Mouse (Mus musculus) spleen, adult 12 weeks (tissue): ENCODE data around the gene Pax5.

Source experiments
- DNase-seq: peaks from one replicate; pipeline ENCODE4 v3.0.0; 2022; ENCODE audit warnings: low spot score

Pax5 gene

DNA sequence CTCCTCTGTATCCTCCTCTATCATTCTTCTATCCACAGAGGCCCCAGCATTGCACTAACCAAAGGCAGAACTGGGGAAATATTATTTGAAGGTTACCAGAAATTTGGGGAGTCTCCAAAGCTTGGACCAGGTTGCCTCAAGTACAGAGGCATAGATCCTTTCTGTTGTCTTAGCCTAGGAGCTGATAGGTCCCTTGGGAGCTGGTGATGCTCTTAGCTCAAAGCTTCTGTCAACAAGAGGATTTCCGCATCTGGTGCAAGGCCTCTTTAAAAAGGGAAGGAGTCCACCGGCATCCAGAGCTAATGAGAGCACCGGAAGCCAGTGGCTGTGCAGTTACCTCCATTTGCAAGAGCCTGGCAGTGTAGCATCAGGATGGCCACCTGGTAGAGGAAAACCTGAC lies 5.1 kb downstream of the Pax5 start:
- DNase-seq = no peak

DNA sequence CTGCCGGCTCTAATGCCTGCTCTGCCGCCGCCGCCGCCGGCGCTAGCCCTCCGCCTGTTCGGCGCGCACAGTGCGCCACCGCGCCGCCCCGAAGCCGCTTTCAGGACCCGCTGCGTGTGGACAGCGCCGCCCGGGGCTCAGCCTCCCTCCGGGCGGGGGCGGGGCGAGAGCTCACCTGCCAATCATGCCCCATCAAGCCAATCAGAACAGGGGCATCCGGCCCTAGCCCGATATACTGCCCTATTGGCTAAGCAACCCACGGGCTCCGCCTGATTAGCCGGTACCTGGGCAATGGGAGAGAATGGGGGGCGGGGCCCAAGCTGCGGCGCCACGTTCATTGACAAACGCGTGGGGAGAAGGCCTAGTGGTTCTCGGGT lies 5.9 kb downstream of the Pax5 start:
- peak; percentile 77 for DNase-seq

DNA sequence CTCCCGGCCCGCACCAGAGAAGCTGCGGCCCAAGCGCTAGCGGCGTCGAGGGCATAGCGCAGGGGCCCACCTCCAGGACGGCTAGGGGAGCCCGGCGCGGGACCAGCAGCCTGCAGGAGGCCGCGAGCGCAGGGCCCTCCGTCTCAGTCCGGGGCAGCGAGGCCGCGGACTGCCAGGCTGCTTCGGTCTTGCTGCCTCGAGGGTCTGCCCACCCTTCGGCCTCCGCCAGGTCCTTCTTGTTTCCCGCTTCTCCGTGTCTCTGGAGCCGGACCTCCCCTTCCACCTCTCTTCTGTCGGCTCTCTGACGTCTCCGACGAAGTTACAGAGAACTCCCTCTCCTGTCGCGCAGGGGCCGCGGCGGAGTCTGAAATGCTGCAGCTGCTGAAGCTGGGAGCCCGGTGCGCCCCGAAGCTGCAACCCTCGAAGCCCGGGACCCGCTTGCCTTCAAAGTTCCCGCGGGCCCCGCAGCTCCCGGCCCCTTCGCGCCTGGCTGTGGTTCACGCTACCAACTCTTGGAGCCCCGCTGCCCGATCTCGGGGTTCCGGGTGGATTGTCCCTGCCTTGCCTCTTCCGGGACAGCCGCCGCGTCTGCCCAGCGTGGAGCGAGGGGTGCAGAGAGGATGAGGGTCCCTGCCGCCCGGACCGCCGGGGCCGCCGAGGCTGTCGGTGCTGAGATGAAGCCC lies 6.5 kb downstream of the Pax5 start:
- DNase-seq = no peak

DNA sequence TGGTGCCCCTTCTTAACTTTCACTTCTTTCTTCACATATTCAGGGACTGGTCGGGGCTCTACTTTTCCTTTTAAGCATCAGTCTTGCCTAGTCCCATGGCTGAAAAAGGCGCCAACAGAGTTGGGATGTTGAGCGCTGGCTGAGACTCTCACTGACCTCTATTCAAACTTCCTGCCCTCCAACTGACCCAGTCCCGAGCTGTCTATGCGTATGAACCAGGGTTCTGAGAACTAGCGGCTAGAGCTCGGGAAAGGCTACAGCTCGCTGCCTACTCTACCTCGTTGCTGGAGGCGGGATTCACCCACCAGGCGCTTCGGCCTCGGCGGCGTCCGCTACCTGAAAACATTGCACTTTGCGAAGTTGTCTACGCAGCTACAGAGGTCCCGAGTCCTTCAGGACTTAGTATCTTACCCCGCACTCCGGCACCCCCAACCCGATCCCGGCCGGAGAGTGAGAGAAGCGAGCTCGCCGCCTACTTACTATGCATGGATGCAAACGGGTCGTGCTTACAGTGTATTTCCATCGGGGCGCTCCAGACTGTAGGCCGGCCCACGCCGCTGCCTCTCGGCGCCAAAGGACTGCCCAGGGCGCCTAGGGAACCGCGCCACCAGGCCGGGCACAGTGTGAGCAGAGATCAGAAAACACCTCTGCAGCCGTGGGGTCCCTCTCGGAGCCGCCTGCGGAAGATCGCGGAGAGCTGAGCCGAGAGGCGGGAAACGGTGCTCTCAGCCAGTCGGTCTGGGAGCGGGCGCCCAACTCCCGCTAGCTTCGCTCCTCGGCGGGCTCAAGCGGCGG lies 7.2 kb downstream of the Pax5 start:
- DNase-seq = no peak

DNA sequence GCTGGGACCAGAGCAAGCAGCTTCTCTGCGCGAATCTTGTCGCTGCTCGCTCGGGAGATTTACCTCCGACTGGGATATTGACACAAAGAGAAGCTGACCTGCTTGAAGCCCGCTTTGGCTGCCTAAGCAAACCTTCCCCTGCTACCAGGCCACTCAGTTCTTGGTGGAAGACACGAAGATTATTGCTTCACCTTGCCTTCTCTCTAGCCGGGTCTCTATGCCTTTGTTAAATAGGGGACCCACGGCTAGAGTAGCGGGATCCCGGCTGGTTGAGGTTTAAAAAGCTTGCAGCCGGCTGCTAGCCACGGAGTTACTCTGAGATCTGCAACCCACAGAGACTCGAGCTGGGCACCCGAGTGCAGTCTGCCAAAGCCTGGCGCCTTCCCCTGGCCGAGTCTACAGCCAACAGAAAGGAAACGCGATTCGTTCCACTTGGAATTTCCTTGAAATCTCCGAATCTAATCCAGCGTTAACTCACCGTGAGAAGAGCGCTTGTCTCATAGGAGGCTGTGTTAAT lies 8.2 kb downstream of the Pax5 start:
- no peak for DNase-seq

DNA sequence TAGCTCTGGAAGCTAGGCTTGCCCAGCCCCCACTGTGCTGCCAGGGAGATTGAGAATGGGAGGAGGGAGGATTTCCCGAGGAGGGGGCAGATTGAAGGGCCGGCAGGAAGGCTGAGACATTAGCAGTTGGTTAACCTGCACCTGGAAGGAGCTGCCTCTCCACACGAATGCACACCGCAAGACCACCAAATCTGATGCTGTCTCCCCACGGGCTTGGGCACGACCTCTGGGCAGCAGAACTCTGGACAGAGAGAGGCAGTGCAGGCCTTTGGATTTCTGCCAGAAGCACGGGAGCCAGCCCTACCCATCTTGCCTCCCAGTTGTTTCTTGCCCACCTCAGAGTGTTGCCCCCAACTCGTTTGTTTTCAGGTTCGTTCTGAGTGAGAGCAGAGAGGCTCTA lies 8.8 kb downstream of the Pax5 start:
- no peak for DNase-seq

DNA sequence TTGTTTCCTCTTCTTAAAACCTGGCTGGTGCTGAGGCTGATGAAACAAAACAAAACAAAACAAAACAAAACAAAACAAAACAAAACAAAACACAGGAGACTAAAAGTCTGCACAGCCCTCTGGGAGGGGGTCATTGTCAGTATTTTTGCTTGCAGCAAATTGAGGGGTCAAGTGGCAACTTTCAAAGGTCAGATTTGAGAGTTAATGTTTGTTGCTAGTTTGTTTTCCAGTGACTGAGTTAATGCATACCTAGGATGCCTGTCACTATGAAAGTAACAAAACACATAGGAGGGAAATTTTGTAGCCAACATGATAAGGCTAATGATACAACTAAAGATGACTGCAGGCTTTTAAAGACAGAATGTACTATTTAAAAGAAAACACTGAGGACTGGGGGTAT lies 13.6 kb downstream of the Pax5 start:
- no peak for DNase-seq

DNA sequence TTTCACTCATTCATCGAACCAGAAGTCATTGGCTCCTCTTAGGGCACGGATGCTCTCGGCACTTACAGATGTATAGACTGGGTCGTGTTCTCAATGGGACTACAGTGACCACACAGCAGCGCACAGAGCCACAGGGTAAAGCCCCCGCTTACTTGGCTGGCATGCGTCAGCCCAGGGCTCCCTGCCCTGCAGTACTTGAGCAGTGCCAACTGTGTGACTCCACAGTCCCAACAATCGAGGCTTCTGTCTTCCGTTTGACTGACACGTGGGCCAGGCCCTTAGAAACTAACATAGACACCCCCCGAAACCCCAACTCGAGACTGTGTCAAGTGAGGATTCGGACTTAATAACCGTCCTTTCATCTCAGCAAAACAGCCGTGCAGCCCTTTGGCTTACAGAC lies 15.9 kb downstream of the Pax5 start:
- DNase-seq = no peak

DNA sequence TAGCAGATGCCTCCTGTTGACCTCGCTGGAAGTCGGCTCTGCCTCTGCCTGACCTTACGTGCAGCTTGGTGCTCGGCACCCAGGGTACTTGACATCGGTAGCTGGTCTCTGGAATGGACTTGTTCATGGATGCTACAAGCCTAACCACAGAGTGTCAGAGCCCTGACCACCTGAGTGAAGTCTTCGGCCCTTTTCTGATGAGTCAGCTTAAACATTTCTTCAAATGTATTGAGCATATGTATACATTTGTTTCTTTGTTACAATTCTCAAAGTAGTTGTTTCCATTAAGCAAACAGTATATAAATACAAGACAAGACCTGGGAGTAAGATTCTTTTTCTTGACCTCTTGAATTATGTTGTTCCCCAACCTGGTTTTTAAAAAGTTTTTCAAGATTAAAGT lies 24.7 kb downstream of the Pax5 start:
- no peak for DNase-seq

DNA sequence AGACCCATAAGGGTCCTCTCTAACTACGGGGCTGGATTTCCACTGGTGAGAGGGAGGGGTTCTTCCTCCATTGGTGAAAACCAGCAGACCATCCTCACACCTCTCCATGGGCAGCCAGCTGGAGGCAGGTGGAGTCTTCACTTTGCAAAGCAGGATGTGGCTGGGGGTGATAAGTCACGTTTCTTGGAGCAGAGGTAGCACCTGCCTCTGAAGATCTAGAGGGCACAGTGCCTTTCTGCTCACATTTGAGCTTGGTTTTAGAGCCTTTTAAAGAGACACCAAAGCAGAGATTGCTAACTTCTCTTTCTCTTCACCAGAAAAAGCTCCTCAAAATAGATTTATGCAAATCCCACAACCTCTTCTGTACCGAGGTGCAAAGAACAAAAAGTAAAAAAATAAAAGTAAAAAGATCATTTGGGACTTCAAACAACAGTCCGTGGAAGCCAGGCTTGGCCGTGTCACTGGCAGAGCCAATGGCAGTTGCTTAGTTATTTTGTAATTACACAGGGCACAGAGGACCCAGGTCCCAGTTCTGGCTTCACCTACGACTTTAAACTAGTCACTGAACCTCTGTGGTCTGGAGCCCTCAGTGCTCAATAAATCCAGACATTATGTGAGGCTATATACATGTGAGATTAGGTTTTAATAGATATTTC lies 29.9 kb downstream of the Pax5 start:
- no peak for DNase-seq

DNA sequence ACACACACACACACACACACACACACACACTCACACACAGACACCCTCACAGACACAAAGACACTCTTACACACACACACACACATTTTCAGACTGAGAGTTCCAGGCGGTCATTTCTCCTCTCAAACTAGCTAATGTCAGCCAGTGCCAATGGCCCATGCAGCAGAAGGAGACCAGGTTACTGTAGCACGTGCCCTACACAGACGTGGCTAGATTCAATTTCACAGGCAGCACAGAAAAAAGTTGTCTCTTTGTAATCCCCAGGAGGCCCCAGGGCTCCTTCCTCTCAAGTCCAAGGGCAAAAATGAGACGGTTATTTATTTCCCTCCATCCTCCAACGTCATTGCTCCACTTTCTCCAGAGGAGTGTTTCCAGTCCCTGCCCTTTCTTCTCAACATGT lies 31.6 kb downstream of the Pax5 start:
- DNase-seq = no peak

DNA sequence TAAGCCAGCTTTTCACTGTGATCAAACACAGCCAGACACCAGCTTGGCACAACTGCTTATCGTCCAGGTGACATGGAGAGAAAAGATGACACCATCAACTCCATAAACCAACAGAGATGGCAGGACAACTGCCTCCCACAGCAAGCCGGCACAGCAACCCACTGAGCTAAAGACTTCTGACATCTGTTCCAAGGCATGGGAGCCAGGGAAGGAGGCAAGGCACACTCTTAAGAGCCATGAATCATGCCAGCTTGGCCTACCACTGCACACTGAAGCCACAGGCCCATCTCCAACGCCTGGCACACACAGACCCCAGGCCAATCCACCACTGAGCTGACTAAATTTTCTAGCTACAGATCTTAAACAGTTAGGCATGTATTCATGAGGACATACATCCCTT lies 32.3 kb downstream of the Pax5 start:
- DNase-seq = no peak

DNA sequence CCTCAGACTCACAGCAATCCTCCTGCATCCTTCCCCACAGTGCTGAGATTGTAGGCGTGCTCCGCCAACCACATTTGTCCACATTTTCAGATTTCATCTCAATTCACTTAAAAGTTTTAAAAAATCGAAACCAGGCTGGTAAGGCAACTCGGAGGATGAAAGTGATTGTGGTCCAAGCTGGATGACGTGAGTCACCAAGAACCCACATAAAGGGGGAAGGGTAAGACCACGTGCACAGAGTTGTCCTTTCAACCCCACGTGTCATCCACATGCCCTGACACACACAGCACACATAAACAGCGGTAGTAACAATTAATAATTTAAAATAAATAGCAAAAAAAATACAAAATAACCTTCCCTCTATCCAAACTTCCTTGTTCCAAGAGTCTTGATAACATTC lies 35.3 kb downstream of the Pax5 start:
- no peak for DNase-seq

DNA sequence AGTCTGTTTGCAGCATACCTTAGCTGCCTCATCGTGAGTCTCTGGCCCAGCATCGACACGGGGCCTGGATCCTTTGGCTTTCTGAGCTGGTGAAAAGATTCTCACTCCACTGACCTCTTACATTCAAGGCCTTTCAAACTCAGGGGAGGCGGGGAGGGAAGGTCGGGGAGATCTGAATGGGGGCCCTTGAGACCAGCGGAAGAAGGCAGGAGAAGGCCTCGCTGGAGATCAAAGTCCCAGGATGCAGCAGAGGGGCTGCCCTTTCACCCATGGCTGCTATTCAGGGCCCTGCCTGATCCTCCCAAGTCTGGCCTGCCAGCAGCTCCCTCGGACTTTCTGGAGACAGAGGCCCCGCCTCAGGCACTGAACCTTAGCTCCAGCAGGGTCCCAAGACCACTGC lies 36.6 kb downstream of the Pax5 start:
- no peak for DNase-seq

DNA sequence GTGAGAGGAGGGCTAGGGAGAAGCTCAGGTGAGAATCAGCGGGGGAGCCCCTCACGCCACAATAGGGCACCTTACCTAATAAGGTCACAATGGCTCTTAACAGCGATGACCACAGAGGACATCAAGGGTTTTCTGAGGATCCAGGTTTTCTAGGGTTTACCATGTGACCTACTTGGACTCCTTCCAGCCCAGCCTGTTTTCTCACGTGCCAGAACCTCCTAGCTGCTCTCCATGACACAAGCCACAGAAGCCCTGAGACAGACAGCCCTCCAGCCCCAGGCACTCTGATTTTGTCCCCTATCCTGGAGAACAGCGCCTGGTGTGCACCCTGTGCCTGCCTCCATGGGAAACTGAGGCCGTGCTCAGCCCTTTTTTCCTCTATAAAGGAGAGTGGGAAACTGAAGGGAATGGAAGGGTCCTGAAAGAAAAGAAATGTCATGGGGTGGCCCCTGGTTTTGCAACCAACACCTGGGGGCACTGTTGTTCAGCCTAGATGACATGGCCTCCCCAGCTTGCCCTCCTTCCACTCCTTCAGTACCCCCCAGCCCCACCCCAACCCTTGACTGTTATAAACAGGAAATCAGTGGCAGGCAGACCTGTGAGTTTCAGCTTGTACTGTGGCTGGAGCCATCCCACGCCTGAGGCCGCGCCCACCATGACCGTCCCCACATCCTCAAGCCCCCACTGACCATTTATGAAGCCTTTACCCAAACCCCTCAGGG lies 37.9 kb downstream of the Pax5 start:
- DNase-seq = peak; percentile 31

DNA sequence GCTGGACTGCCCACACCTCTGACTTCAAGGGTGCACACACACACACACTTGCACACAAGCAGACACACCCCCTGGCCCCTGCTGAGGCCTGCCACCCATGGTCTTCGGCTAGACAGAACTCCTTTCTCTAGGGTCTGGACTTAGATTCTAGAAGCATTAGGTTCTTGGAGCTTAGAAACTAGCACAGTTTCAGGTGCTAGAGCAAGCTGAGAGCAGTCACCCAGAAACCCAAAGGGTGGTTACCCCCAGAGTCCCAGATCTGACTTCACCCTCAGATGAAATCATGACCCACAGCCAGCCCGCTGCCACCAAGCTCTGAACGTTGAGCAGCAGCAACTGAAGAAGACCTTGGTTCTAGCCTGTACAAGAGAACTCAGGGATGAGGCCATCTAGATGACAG lies 38.8 kb downstream of the Pax5 start:
- no peak for DNase-seq

DNA sequence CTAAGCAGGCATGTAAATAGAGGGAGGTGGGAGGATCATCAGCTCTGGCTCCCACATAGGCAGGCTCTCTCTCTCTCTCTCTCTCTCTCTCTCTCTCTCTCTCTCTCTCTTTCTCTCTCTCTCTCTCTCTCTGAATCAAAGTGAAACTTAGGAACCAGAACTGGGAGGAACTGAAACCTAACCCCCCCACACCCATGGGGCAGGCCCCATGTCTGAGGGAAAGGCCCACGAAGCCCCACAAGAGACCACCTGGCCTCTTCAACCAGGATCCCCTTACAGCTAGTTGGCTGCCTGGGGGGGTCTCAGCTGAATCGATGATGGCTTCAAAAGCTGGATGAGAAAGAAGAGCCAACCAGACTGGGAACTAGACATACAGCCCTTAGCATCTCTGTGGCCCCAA lies 39.3 kb downstream of the Pax5 start:
- DNase-seq = peak; percentile 56

DNA sequence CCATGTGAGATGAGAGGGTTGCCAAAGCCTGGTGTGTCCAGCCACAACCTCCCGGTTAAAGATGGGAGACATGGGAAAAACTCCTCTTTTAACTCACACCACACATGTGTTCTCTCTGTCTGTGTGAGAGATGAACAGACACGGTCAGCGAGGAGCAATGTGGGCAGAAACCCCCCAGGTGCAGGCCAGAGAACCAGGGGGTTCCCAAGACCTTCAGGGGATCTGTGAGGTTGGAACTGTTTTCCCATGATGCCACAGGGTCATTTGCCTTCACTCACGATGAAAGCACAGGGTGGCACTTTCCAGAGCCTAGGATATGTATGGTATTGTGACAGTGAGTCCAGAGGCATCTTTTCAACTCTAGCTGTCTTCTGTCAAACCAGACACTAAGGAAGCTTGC lies 39.9 kb downstream of the Pax5 start:
- no peak for DNase-seq

DNA sequence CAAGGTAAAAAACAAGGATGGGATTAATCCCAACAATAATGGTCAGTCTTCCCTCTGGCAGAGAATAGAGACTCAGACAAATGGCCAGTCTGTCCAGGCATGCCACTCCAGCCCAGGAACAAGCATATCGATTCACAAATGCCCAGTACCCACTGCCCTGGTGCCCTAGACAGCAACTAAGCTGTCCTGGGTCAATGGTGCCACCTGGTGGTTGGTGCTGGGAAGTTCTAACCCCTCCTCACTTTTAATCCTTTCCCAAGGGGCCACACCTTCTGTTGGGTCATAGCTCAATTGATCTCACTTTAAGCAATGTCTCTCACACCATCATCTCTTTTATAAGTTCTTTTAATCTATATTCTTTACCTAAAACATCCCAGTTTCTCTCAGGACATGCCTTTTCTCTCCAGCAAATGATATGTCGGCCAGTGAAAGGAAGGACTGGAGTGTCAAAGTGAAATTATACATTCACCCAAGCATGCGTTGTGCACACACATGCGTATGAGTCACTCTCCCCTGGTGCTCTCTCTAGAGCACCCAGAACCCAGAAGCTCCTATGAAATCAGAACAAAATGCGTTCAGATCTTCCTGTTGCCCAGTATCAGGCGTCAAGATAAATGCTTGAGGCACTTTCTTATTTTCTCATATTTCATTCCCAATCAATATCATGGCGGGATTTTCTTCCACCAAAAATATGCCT lies 40.7 kb downstream of the Pax5 start:
- peak; percentile 26 for DNase-seq

DNA sequence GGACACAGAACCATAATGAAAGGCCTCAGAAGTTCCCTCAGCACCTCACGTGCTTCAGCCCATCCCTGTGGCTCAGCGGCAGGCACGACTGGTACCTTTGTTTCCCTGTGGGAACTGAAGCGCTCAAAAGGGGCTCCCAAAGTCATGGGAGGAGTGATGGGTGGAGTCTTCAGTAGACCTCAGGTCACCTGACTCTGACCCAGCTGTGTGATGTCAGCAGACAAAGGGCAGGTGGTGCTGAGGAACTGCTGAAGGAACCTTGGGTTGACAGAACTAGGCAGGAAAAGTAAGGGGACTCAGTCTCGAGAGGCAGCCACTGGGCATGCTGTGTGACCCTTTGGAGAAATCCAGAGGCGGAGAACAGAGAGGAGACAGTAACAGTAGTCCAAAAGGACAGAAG lies 41.7 kb downstream of the Pax5 start:
- DNase-seq = no peak

DNA sequence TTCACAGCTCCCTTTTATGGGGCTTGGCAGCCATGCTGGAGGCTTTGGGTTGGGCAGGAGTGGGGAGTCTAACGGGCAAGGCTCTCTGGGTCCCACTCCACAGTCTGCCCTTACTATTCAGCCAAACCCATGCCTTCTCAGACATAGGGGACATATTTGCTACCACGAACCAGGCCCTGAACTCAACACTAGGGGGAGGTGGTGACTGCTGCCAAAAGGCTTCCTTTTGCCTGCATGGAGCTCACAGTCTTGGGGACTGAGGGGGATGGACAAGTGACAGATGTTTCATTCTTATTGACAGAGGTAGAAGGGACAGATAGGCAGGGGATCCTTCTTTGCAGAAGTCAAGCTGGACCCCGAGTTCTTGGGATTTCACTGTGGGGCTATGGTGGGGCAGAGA lies 42.1 kb downstream of the Pax5 start:
- no peak for DNase-seq

DNA sequence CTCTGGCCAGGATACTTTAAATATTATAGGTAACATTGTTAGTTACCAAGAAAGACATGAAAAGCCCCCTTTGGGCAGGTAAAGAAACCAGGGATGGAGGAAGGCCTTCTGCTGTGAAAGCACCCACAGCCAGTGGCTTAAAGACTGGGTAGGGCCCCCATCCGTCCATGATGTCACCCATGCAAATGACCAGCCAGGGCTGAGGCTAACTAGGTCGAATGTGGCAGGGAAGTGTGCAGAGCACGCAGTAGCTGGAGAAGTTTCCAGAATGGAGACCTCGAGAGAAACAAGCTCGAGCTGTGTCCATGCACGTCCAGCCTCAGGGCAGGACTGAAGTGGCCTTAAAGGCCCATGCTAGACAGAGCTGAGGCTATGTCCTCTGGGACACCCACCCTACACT lies 42.9 kb downstream of the Pax5 start:
- peak; percentile 47 for DNase-seq
